Mouse (Mus musculus): ENCODE measurements around the gene Gm37240.

DNA sequence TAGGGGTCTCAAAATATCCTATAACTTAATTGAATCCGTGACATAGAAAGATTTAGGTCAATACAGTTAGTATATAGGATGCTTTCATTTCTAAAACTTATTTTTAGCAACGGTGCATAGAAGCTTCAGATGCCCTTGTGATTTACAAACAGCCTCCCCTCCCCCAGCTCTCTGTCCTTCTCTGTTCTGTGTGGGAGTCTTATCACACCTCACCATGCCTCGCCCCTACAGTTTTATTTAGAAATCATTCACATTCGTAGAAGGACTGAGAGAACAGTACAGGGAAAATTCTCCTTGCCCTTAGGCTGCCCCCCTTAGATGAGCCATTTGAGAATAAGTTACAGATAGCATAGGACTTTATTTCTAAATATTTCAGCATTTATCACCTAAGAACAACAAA is 295.3 kb downstream of the Gm37240 start:
- TF ChIP-seq CTCF (IDR thresholded peaks at IDR 0.05; ENCODE audit: low read depth, low read length) (no peak), GATA1 (IDR thresholded peaks at IDR 0.05; ENCODE audit: borderline replicate concordance, low read length) (no peak), POLR2AphosphoS5 (IDR thresholded peaks at IDR 0.05; ENCODE audit: insufficient replicate concordance, low read depth, low read length) (no peak), TAL1 (conservative IDR thresholded peaks at IDR 0.05; ENCODE audit: low read depth, low read length) (peak; percentile 76)
